Mouse (Mus musculus) midbrain, postnatal 0 days (tissue): ENCODE data around the gene Ewsr1. TPM values are rescaled to one million over a fixed set of nuclear protein-coding genes. Genes with fewer than 3 reads are reported as not detected.
A peak's percentile ranks its signal among the peaks of the same experiment; 100 is the strongest.
"Not testable (repeated sequence)": the region's sequence is repeated elsewhere in the genome, so short reads cannot be mapped to it uniquely, and the experiment has no call there.

ENCODE experiments used
- ATAC-seq: fragments of 200-750 bp; cut with Nextera tagmentation; 2 replicates; pipeline ENCODE4 v1.8.0; 2017; ENCODE audit warnings: moderate number of reproducible peaks, mild to moderate bottlenecking, moderate TSS enrichment, moderate library complexity; ENCODE audit not compliant: low FRiP score
- DNase-seq: peaks from one replicate; pipeline ENCODE4 v3.0.0-alpha.2; 2015; ENCODE audit warnings: low spot score
- H3K27ac ChIP-seq: fragments of 300-500 bp; sonication (generic); 2 replicates; pipeline ENCODE4 v1.5.1; 2014; ENCODE audit warnings: low read depth, mild to moderate bottlenecking, low read length, mixed read lengths
- H3K27me3 ChIP-seq: fragments of 300-500 bp; sonication (generic); 2 replicates; pipeline ENCODE4 v1.6.1; 2014; ENCODE audit warnings: low read length, control low read depth, mixed read lengths; ENCODE audit not compliant: insufficient read depth
- H3K36me3 ChIP-seq: fragments of 300-500 bp; sonication (generic); 2 replicates; pipeline ENCODE4 v1.6.1; 2014; ENCODE audit warnings: low read length, control low read depth, mixed read lengths; ENCODE audit not compliant: insufficient read depth
- H3K4me1 ChIP-seq: fragments of 300-500 bp; sonication (generic); 2 replicates; pipeline ENCODE4 v1.6.1; 2014; ENCODE audit warnings: mild to moderate bottlenecking, control low read depth, antibody characterized with exemption, low read length, mixed read lengths; ENCODE audit not compliant: insufficient read depth
- H3K4me2 ChIP-seq: fragments of 300-500 bp; sonication (generic); 2 replicates; pipeline ENCODE4 v1.6.1; 2014; ENCODE audit warnings: low read depth, mild to moderate bottlenecking, low read length, mixed read lengths; ENCODE audit not compliant: poor library complexity, severe bottlenecking
- H3K4me3 ChIP-seq: fragments of 300-500 bp; sonication (generic); 2 replicates; pipeline ENCODE4 v1.5.1; 2014; ENCODE audit warnings: low read depth, mild to moderate bottlenecking, low read length, moderate library complexity
- H3K9ac ChIP-seq: fragments of 300-500 bp; sonication (generic); replicated peaks from 2 replicates; pipeline ENCODE4 v1.6.1; 2014; ENCODE audit warnings: mild to moderate bottlenecking, low read length, moderate library complexity, mixed read lengths; ENCODE audit not compliant: poor library complexity, severe bottlenecking
- H3K9me3 ChIP-seq: fragments of 300-500 bp; sonication (generic); 2 replicates; pipeline ENCODE4 v1.6.1; 2016; ENCODE audit warnings: low read length, control low read depth
- CTCF ChIP-seq: IDR thresholded peaks from 2 replicates; pipeline ENCODE4 v1.5.1; 2016; ENCODE audit warnings: antibody characterized with exemption, mild to moderate bottlenecking
- WGBS: fragments of 180-500 bp; shearing (Covaris S2); extraction: QIAGEN DNeasy Blood & Tissue Kit; methylation state at CpG from one replicate; pipeline ENCODE4 v1.1.7; 2014; 5-methylcytosine and 5-hydroxymethylcytosine counted together
- polyA plus RNA-seq: library from polyadenylated mRNA; unstranded; fragments of >200 nt; fragmentation: Nextera tagmentation; extraction: Ambion mirVana; gene quantifications from 2 replicates; pipeline ENCODE4 v1.2.1, GENCODE M21; 2015
- total RNA-seq: library from RNA; depleted of rRNA; stranded (reverse); fragments of >200 nt; gene quantifications from 2 replicates; pipeline ENCODE4 v1.2.3, GENCODE M21; 2014

Gene Ewsr1
- total and polyA plus RNA-seq, 2 experiments from 2014 or later: 338 to 353 TPM

DNA sequence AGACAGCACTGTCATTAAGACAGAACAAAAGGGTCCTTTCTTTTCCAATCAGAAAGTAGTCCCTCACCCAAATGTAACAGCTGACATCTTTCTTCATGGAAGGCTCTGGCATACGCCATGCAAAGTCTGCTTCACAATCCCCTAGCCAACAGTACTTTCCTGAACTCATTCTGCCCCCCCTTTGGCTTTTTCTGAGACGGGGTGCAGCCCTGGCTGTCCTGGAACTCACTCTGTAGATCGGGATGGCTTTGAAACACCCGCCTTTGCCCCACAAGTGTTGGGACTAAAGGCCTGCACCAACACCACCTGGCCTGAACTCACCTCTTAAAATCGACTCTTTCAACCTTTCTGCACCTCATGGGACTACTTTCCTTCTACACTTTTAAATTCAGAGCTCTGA, 3.2 kb downstream of the Ewsr1 start:
- WGBS: 74% methylated on average over 5 of the region's 5 CpGs
- ATAC-seq: no peak
- Histone ChIP-seq H3K27me3 (no peaks in the 10 kb centered on the region), H3K9me3 (no peaks in the 10 kb centered on the region), H3K36me3 (peaks cover 14% of the 10 kb centered on the region), H3K4me3 (no peak overlapping the region), H3K4me1 (peaks cover 8% of the 10 kb centered on the region; the same call in 1 of the 2 replicates), H3K4me2 (no peak overlapping the region), H3K27ac (no peak overlapping the region), H3K9ac (no peak overlapping the region)
- no peak for TF ChIP-seq CTCF
- DNase-seq: no peak

DNA sequence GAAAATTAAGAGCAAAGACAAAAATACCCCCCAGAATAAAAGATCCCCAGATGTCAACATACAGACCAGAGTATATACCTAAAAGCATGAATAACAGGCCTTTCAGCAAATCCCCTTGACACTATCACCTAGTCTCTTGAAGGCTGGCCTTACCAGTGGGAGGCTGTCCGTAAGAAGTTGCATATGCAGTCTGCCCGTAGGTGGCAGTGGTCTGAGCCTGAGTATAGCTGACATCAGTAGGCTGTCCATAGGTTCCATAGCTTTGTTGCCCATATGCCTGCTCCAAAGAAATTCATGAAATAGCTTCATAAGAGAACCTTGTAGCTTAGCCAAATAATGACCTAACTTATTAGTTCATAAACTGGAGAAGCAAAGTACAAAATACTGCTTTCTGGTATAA, 7.4 kb downstream of the Ewsr1 start:
- H3K4me2 ChIP-seq: no peak overlapping the region
- no peaks in the 10 kb centered on the region for H3K27me3 ChIP-seq
- peaks cover 39% of the 10 kb centered on the region for H3K36me3 ChIP-seq
- WGBS: 29% methylated on average over 2 of the region's 2 CpGs
- TF ChIP-seq CTCF: peak; percentile 60
- DNase-seq (peak; percentile 33), ATAC-seq (no peak)
- H3K4me3 ChIP-seq: no peak overlapping the region
- no peaks in the 10 kb centered on the region for H3K9me3 ChIP-seq
- H3K27ac ChIP-seq: no peak overlapping the region
- H3K4me1 ChIP-seq: no peaks in the 10 kb centered on the region
- H3K9ac ChIP-seq: no peak overlapping the region

DNA sequence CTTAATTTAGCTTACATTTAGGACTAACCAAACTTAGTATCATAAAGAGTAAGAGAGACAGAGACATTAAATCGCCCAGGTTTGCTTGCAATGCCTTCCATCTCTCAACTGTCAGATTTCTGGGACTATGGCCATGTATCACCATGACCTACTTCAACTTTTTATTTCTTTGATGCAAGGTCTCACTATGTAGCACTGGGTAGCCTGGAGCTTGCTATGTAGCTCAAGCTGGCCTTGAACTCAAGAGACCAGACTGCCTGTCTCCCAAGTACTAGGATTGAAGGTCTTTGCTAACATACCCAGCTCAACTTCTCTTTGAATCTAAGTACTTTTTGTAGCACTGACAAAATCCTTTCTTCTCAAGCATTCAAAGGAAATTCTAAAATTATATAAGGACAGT, 9.9 kb downstream of the Ewsr1 start:
- Histone ChIP-seq H3K9ac (no peak overlapping the region), H3K27me3 (no peaks in the 10 kb centered on the region), H3K36me3 (peaks cover 62% of the 10 kb centered on the region), H3K27ac (no peak overlapping the region), H3K4me3 (no peak overlapping the region), H3K9me3 (no peaks in the 10 kb centered on the region), H3K4me2 (no peak overlapping the region), H3K4me1 (no peaks in the 10 kb centered on the region)
- no peak for TF ChIP-seq CTCF
- DNase-seq (no peak), ATAC-seq (no peak)
- WGBS: 96% methylated on average over 1 of the region's 1 CpGs

DNA sequence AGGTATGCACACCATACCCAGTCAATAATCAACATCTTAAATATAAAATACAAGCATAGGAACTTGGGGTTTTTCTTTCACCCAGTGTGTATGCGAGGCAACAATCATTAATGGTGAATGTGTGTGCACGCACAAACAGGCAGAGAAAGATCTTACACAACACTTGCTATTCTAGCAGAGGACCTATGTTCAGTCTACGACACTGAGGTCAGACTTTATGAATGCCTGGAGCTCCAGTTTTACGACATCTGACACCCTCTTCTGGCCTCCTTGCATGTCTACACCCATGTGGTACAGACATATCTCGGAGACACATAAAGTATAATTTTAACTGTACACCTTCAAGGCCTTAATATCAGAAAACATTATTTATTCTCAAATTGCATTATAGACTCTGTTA, 22.2 kb downstream of the Ewsr1 start:
- not testable (repeated sequence) for H3K9me3 ChIP-seq, ATAC-seq, H3K4me3 ChIP-seq, DNase-seq, H3K4me1 ChIP-seq, H3K9ac ChIP-seq, H3K4me2 ChIP-seq, H3K27me3 ChIP-seq, H3K27ac ChIP-seq
- WGBS: 95% methylated on average over 4 of the region's 5 CpGs
- H3K36me3 ChIP-seq: peaks cover 49% of the 10 kb centered on the region

DNA sequence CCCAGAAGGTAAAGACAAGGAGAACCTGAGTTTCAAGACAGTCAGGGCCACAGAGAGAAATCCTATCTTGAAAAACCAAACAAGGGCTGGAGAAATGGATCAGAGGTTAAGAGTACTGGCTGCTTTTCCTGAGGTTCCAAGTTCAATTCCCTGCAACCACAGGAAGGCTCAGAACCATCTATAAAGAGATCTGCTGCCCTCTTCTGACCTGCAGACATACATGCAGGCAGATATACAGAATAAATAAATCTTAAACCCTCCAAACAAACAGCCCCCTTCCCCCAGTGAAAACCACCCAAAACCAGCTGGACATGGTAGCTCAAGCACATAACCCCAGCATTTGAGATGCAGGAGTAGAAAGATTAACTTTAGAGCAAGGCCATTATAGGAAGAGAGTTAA, 23.3 kb downstream of the Ewsr1 start:
- H3K4me2 ChIP-seq: no peak overlapping the region
- H3K9me3 ChIP-seq: no peaks in the 10 kb centered on the region
- H3K27ac ChIP-seq: no peak overlapping the region
- no peak overlapping the region for H3K4me3 ChIP-seq
- peaks cover 52% of the 10 kb centered on the region for H3K36me3 ChIP-seq
- ATAC-seq: no peak
- TF ChIP-seq CTCF: peak; percentile 34
- DNase-seq: no peak
- H3K9ac ChIP-seq: no peak overlapping the region
- no peaks in the 10 kb centered on the region for H3K27me3 ChIP-seq
- H3K4me1 ChIP-seq: no peaks in the 10 kb centered on the region

DNA sequence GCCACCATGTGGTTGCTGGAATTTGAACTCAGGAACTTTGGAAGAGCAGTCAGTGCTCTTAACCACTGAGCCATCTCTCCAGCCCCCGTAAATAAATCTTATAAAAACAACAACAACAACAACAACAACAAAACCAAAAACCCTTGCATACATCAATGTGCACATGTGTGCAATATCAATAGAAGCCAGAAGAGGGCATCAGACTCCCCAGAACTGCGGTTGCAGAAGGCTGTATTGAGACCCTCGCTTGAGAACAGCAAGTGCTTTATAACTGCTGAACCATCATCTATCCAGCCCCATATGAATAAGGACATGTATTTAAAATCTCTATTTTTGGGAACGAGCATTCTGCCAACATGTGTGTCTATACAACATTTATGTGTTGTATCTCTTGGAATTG, 24.2 kb downstream of the Ewsr1 start:
- H3K27me3 ChIP-seq: no peaks in the 10 kb centered on the region
- WGBS: 74% methylated on average over 4 of the region's 4 CpGs
- no peak overlapping the region for H3K4me3 ChIP-seq
- H3K36me3 ChIP-seq: peaks cover 51% of the 10 kb centered on the region
- no peaks in the 10 kb centered on the region for H3K9me3 ChIP-seq
- no peak overlapping the region for H3K27ac ChIP-seq
- TF ChIP-seq CTCF: peak; percentile 74
- no peaks in the 10 kb centered on the region for H3K4me1 ChIP-seq
- ATAC-seq (no peak), DNase-seq (peak; percentile 47)
- no peak overlapping the region for H3K9ac ChIP-seq
- H3K4me2 ChIP-seq: no peak overlapping the region
